Mouse (Mus musculus) cortical plate, adult 2 months (tissue): ENCODE data around the gene Cela2a. TPM values are rescaled to one million over a fixed set of nuclear protein-coding genes. Genes with fewer than 3 reads are reported as not detected.

Experiments
- H3K27ac ChIP-seq: fragments of 200-500 bp; 2 replicates; pipeline ENCODE4 v1.5.1; 2012; ENCODE audit warnings: low read length, control low read depth, inconsistent platforms; ENCODE audit not compliant: insufficient read depth
- H3K4me1 ChIP-seq: fragments of 200-500 bp; 2 replicates; pipeline ENCODE4 v1.6.1; 2011; ENCODE audit warnings: low read length; ENCODE audit not compliant: control insufficient read depth, insufficient read depth
- H3K4me3 ChIP-seq: fragments of 200-500 bp; 2 replicates; pipeline ENCODE4 v1.5.1; 2011; ENCODE audit warnings: mild to moderate bottlenecking, low read length, control low read depth; ENCODE audit not compliant: insufficient read depth
- CTCF ChIP-seq: fragments of 200-500 bp; IDR thresholded peaks from 2 replicates; pipeline ENCODE4 v1.5.1; 2011; ENCODE audit warnings: mild to moderate bottlenecking, control low read depth, low read length; ENCODE audit not compliant: insufficient read depth; ENCODE audit errors: extremely low read depth
- POLR2A ChIP-seq: fragments of 200-500 bp; IDR thresholded peaks from 2 replicates; pipeline ENCODE4 v1.6.1; 2011; ENCODE audit warnings: mild to moderate bottlenecking, low read length, control low read depth; ENCODE audit not compliant: insufficient read depth; ENCODE audit errors: extremely low read depth
- polyA plus RNA-seq: library from polyadenylated mRNA; depleted of rRNA; stranded (reverse); fragments of >200 nt; gene quantifications from 2 replicates; pipeline ENCODE4 v1.2.3, GENCODE M21; 2012

Gene Cela2a
- polyA plus RNA-seq, 1 experiment, result 0.17 TPM

DNA sequence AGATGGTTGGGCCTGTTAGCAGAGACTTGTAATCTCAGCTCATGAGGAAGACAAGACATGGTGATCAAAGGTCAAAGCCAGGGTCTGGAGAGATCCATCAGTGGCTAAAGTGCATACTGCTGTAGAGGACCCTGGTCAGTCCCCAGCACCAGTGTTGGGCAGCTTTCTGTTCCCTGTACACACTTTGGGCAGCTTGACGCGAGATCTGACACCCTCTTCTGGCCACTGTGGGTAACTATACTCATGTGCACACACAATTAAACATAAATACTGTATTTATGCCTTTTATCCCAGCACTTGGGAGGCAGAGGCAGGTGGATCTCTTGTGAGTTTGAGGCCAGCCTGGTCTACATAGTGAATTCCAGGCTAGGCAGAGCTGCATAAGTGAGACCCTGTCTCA lies 15.0 kb downstream of the Cela2a start:
- no peak overlapping the region for H3K27ac ChIP-seq
- H3K4me1 ChIP-seq, result no peaks in the 10 kb centered on the region
- no peak overlapping the region for H3K4me3 ChIP-seq
- TF ChIP-seq POLR2A (no peak), CTCF (no peak)

DNA sequence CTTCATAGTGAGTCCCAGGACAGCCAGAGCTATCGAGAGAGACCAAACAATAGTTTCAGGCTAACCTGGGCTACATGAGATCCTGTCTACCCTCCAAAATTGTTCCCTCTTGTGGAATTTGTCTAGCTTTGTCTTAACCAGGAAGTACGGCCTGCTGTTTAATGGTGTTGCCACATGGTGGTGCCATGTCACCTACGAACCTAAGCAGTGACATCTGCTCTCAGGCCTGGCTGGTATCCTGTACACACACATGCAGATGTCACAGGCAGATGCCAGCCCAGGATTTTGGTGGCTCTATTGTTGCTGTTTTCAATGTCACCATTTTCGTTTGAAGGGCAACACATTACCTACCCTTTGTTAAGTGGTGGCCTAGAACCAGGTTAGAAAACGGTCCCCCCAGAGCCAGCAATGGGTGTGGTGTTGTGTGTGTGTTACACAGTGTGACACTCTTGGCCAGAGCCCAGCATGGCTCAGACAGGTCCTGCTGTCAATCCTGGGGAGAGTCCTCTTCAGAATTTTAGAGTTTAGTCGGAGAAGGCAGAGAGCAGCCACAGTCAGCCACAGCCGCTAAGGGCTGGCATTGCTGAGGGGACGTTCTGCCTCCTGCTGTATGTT lies 16.0 kb downstream of the Cela2a start:
- no peaks in the 10 kb centered on the region for H3K4me1 ChIP-seq
- no peak overlapping the region for H3K27ac ChIP-seq
- TF ChIP-seq CTCF, result peak; percentile 90
- TF ChIP-seq POLR2A, result no peak

DNA sequence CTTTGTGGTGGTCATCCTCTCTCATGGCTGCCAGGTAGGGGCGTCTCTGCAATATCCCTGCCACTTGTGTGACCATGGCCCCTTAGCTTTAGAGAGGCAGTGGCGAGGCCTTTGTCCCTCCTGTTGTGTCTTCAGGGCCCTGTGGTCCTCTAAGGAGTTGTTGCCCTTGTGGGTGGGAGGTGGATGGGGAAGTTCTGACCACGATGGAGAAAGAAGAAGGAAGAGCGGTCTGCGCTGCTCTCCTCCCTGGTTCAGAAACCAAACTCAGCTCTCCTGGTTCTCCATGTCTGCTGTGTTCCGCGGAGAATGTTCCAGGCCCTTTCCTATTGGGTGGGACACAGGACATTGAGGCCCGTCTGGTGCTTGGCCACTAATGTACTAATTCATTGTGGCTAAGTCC lies 20.1 kb downstream of the Cela2a start:
- H3K4me1 ChIP-seq, result no peaks in the 10 kb centered on the region
- no peak for TF ChIP-seq POLR2A
- TF ChIP-seq CTCF, result no peak
- H3K27ac ChIP-seq, result no peak overlapping the region
- no peak overlapping the region for H3K4me3 ChIP-seq

More for the DNA sequence above, 16.0 kb downstream of the Cela2a start:
- H3K4me3 ChIP-seq, result no peak overlapping the region

DNA sequence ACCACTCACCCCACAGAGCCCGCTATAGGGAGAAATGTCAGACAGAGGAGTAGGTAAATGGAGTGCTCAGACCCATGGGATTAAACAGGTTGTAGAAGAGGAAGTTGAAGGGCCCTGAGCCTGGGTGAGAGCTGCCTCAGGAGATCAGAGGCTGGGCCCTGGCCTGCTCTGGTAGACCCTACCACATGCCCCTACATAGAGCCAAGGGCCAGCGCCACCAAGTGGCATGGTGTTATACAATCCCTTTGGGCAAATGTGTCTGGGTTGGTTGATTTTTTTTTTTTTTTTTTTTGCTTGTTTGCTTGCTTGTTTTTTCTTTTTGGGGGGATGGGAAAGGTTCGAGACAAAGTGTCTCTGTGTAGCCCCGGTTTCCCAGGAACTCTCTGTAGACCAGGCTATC lies 21.9 kb downstream of the Cela2a start:
- Histone ChIP-seq H3K4me1 (no peaks in the 10 kb centered on the region), H3K27ac (no peak overlapping the region), H3K4me3 (no peak overlapping the region)
- TF ChIP-seq CTCF, result no peak
- TF ChIP-seq POLR2A, result no peak

DNA sequence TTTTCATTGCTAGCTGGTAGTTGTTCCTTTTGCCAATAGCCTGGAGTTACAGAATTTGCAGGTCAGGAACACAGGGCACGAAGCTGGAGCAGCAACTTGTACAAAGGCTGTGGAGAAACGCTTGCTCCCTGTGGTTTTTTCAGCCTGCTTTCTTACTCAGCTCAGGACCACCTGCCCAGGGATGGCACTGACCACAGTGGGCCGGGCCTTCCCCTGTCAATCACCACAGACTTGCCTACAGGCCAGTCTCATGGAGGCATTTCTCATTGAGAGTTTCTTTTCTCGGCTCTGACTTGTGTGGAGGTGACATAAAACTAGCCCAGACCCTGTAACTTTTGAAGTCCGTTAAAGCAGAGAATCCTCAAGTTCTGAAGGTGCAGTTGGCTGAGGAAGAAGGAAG lies 28.4 kb downstream of the Cela2a start:
- peaks cover 5% of the 10 kb centered on the region for H3K4me1 ChIP-seq
- no peak overlapping the region for H3K27ac ChIP-seq
- TF ChIP-seq CTCF, result no peak
- TF ChIP-seq POLR2A, result no peak
- no peak overlapping the region for H3K4me3 ChIP-seq

DNA sequence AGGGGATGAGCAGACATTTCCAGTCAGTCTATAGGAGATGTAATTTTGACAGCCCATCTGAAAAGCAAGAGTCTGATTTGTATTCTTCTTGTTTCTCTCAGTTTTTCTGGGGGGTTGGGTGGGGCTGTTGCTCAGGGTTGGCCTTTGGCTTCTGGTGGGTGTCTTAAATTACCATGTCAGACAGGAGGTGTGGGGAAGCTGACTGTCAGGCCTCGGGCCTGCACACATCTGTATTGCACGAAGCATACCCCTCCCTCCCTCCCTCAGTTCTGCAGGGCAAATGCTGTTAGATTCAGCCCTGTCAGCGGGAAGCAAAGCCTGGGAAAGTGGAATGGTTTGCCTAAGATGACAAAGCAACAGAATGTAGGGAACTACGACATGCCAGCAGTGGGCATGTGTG lies 29.0 kb downstream of the Cela2a start:
- H3K27ac ChIP-seq, result no peak overlapping the region
- peaks cover 5% of the 10 kb centered on the region for H3K4me1 ChIP-seq
- no peak overlapping the region for H3K4me3 ChIP-seq
- TF ChIP-seq POLR2A (no peak), CTCF (no peak)

DNA sequence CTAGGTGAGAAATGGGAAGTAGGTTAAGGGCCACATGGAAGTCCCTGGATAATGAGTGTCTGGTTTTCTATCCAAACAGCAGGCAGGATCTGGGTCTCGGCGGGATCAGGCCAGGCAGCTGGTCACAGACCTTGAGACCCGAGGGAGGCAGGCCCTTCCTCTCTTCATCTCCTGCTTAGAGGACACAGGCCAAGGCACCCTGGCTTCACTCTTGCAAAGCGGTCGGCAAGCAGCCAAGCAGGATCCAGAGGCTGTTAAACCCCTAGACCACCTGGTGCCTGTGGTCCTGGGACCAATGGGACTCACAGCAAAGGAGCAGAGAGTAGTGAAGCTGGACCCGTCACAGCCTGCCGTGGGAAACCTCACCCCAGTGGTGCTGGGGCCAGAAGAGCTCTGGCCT lies 29.6 kb downstream of the Cela2a start:
- no peak overlapping the region for H3K4me3 ChIP-seq
- TF ChIP-seq CTCF (no peak), POLR2A (no peak)
- peaks cover 5% of the 10 kb centered on the region for H3K4me1 ChIP-seq
- H3K27ac ChIP-seq, result no peak overlapping the region

DNA sequence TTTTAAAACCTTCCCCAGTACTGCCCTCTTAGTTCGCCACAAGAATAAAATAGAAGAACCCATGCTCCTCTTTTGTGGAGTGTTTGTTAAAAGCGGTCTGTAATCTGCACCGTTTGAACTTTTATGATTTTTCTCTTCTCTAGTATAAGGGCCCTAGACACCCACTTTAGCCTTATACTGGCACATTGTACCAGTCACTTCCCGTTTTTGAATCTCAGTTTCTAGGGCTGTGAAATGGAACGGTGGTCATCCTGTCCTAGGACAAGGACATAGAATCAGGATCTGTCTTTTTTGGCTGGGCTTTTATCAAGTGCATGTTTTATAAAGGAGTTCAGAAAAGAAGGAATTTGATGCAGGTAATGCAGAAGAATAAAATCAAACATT lies 31.8 kb downstream of the Cela2a start:
- peak overlapping the region; percentile 79 for H3K4me3 ChIP-seq
- H3K27ac ChIP-seq, result peak overlapping the region; percentile 70
- TF ChIP-seq CTCF (no peak), POLR2A (no peak)
- H3K4me1 ChIP-seq, result peaks cover 5% of the 10 kb centered on the region

DNA sequence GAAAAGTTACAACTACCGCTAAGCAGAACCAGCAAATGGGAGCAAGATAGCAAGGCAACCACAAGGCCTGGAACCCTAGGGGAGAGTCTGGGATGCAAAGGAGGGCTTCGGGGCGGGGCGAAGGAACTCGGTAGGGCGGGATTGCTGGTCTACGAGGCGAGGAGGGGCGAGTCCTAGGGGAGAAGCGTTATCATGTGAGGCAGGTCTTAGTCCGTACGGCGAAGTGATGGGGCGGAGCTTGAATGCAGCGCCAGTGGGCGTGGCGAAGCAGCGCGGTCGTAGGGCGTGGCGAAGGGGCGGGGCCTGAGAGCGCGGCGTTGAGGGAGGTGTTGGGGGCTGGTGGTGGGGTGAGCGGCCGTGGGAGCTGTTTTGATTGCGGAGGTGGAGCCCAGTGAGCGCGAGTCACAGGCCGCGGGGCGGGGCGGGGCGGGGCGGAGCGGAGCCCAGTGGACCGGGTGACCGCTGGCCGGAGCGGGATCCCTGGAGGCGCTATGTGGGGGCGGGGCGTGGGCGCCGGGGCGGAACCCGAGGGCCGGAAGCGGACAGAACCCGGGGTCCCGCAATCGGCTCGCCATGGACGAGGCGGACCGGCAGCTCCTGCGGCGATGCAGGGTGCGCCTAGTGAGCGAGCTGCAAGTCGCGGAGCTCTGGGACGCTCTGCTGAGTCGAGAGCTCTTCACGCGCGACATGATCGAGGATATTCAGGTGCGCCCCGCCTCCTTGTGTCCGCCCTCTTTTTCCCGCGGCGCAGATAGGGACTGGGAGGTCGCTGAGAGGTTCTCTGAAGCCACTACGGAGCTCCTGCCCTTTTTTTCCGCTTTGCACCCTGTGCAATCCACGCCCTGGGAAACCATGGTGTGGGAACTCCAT lies 32.4 kb downstream of the Cela2a start, which contains the start of gene Casp9:
Casp9 (plus strand) TSS at position 331 of the 870 bp plus-strand sequence.
- TF ChIP-seq CTCF (no peak), POLR2A (peak; percentile 77; the same call in 1 of the 2 replicates)
- peak within 1 kb of the TSS; percentile 70 for H3K27ac ChIP-seq
- peaks cover 5% of the 10 kb centered on the region for H3K4me1 ChIP-seq
- peak within 1 kb of the TSS; percentile 79 for H3K4me3 ChIP-seq
